Mouse (Mus musculus) brain, embryonic 18.5 days (tissue): ENCODE results near the gene Kcnab2.
A peak's percentile ranks its signal among the peaks of the same experiment; 100 is the strongest.

Source experiments
- DNase-seq: peaks from one replicate; pipeline ENCODE4 v3.0.0-alpha.2; 2012; ENCODE audit warnings: low read depth, low spot score

Gene Kcnab2

GRCm38 (mm10) chr4:152453079-152453478 lies 24.6 kb downstream of the Kcnab2 start:
- no peak for DNase-seq

- no peak for DNase-seq
Observed at GRCm38 (mm10) chr4:152451371-152451770, 26.3 kb downstream of the Kcnab2 start.

GRCm38 (mm10) chr4:152448666-152449018 lies 29.0 kb downstream of the Kcnab2 start:
- DNase-seq, result no peak

- no peak for DNase-seq
Observed at GRCm38 (mm10) chr4:152447731-152448665, 29.7 kb downstream of the Kcnab2 start.

- DNase-seq, result no peak
Observed at GRCm38 (mm10) chr4:152446178-152446577, 31.5 kb downstream of the Kcnab2 start.

GRCm38 (mm10) chr4:152441536-152441935 lies 36.1 kb downstream of the Kcnab2 start:
- DNase-seq, result no peak

GRCm38 (mm10) chr4:152440882-152441281 lies 36.8 kb downstream of the Kcnab2 start:
- DNase-seq, result no peak

- peak; percentile 46 for DNase-seq
Observed at GRCm38 (mm10) chr4:152435255-152435654, 42.4 kb downstream of the Kcnab2 start.

GRCm38 (mm10) chr4:152434836-152435235 lies 42.8 kb downstream of the Kcnab2 start:
- DNase-seq, result peak; percentile 83

GRCm38 (mm10) chr4:152432308-152432707 lies 45.4 kb downstream of the Kcnab2 start:
- no peak for DNase-seq

- DNase-seq, result no peak
Observed at GRCm38 (mm10) chr4:152428259-152428658, 49.4 kb downstream of the Kcnab2 start.

- no peak for DNase-seq
Observed at GRCm38 (mm10) chr4:152424922-152425321, 52.7 kb downstream of the Kcnab2 start.

GRCm38 (mm10) chr4:152424341-152424740 lies 53.3 kb downstream of the Kcnab2 start:
- DNase-seq, result no peak

- no peak for DNase-seq
Observed at GRCm38 (mm10) chr4:152423576-152423975, 54.1 kb downstream of the Kcnab2 start.

GRCm38 (mm10) chr4:152418229-152419060 lies 59.2 kb downstream of the Kcnab2 start:
- no peak for DNase-seq

GRCm38 (mm10) chr4:152412524-152413080 lies 65.1 kb downstream of the Kcnab2 start:
- no peak for DNase-seq

- DNase-seq, result no peak
Observed at GRCm38 (mm10) chr4:152410961-152411360, 66.7 kb downstream of the Kcnab2 start.

- no peak for DNase-seq
Observed at GRCm38 (mm10) chr4:152406531-152406930, 71.1 kb downstream of the Kcnab2 start.

- DNase-seq, result no peak
Observed at GRCm38 (mm10) chr4:152405671-152406201, 71.9 kb downstream of the Kcnab2 start.

GRCm38 (mm10) chr4:152405143-152405542 lies 72.5 kb downstream of the Kcnab2 start:
- no peak for DNase-seq

GRCm38 (mm10) chr4:152398926-152399325 lies 78.7 kb downstream of the Kcnab2 start:
- DNase-seq, result no peak

GRCm38 (mm10) chr4:152392627-152393026 lies 85.0 kb downstream of the Kcnab2 start:
- DNase-seq, result no peak
